Mouse (Mus musculus) monocyte, adult 59 days (primary cell): ENCODE data around the gene Fem1b. TPM values are rescaled to one million over a fixed set of nuclear protein-coding genes. Genes with fewer than 3 reads are reported as not detected.

Experiments
- total RNA-seq, 2 experiments: library from RNA; stranded (reverse); gene quantifications; one replicate each; pipeline ENCODE4 v1.2.4; 2023

The Fem1b gene
- total RNA-seq = 10 to 100 TPM; 12.4 to 12.7 TPM

GRCm38 (mm10) chr9:62811516-62812121, at the start of gene Fem1b:
Gene Fem1b, minus strand, starts transcription at chr9:62811934.

GRCm38 (mm10) chr9:62857719-62858261, 46.1 kb upstream of the Fem1b start, which contains the start of gene Calml4:
Gene Calml4, plus strand, starts transcription at chr9:62858080.

GRCm38 (mm10) chr9:62838506-62839171, 26.9 kb upstream of the Fem1b start, which contains the start of gene Cln6:
Gene Cln6, plus strand, starts transcription at chr9:62838785.

Other genes with a start within 250 kb of the Fem1b start
- gene Itga11, start 134.1 kb downstream of the Fem1b start, total RNA-seq = not detected
- 10 to 100 TPM; 27.9 to 32.0 TPM for gene Cln6, start 26.9 kb upstream of the Fem1b start, total RNA-seq
- 1 to 10 TPM in 1 of 2 experiments, not detected in 1; 2.2 TPM for gene Calml4, start 46.1 kb upstream of the Fem1b start, total RNA-seq
- 100 to 1,000 TPM; 104 to 107 TPM for gene Pias1, start 176.0 kb upstream of the Fem1b start, total RNA-seq